Mouse (Mus musculus): ENCODE measurements around the gene Gm10770.
"Not testable (repeated sequence)": the region's sequence is repeated elsewhere in the genome, so short reads cannot be mapped to it uniquely, and the experiment has no call there.

- TF ChIP-seq CTCF (IDR thresholded peaks at IDR 0.05; ENCODE audit: low read depth, low read length); POLR2A (IDR thresholded peaks at IDR 0.05; ENCODE audit: borderline replicate concordance, low read depth, low read length): not testable (repeated sequence)
Measured at GRCm38 (mm10) chr2:150181570-150181999, 2.1 kb upstream of the Gm10770 start, which contains the start of gene Gm14139.
